Mouse (Mus musculus): Measurements from ENCODE around the gene Atp1a2.
A peak's percentile ranks its signal among the peaks of the same experiment; 100 is the strongest.
"Not testable (repeated sequence)": the region's sequence is repeated elsewhere in the genome, so short reads cannot be mapped to it uniquely, and the experiment has no call there.

Gene Atp1a2

GRCm38 (mm10) chr1:172261477-172262078 lies 36.3 kb downstream of the Atp1a2 start, which contains the start of gene Igsf8:
Igsf8 (plus strand) TSS chr1:172261641.
- DNase-seq, result no peak

- no peak for DNase-seq
Measured at GRCm38 (mm10) chr1:172258314-172258713, 39.5 kb downstream of the Atp1a2 start, which contains the start of gene Atp1a4. Atp1a4 (minus strand) TSS chr1:172258414.

GRCm38 (mm10) chr1:172247679-172248078 lies 50.2 kb downstream of the Atp1a2 start:
- DNase-seq, result peak in 1 of 2 experiments; percentile 42

- no peak for DNase-seq
Measured at GRCm38 (mm10) chr1:172247216-172247615, 50.6 kb downstream of the Atp1a2 start.

- not testable (repeated sequence) for DNase-seq
Measured at GRCm38 (mm10) chr1:172244645-172245044, 53.2 kb downstream of the Atp1a2 start.

GRCm38 (mm10) chr1:172243547-172244205 lies 54.2 kb downstream of the Atp1a2 start:
- DNase-seq, result peak; percentile 57 to 74

- DNase-seq, result no peak
Measured at GRCm38 (mm10) chr1:172242401-172242800, 55.5 kb downstream of the Atp1a2 start.

- no peak for DNase-seq
Measured at GRCm38 (mm10) chr1:172240945-172241708, 56.7 kb downstream of the Atp1a2 start.

- no peak for DNase-seq
Measured at GRCm38 (mm10) chr1:172229215-172229614, 68.6 kb downstream of the Atp1a2 start.

- peak; percentile 66 to 77 for DNase-seq
Measured at GRCm38 (mm10) chr1:172228209-172228608, 69.7 kb downstream of the Atp1a2 start.

All from cerebellum, postnatal 25 days (tissue).